Mouse (Mus musculus) yolk sac, embryonic 10.5 days (tissue): ENCODE measurements around the gene Ago4.

Experiments
- DNase-seq: peaks from one replicate; pipeline ENCODE4 v3.0.0-alpha.2; 2017; ENCODE audit warnings: low spot score

Ago4 gene

DNA sequence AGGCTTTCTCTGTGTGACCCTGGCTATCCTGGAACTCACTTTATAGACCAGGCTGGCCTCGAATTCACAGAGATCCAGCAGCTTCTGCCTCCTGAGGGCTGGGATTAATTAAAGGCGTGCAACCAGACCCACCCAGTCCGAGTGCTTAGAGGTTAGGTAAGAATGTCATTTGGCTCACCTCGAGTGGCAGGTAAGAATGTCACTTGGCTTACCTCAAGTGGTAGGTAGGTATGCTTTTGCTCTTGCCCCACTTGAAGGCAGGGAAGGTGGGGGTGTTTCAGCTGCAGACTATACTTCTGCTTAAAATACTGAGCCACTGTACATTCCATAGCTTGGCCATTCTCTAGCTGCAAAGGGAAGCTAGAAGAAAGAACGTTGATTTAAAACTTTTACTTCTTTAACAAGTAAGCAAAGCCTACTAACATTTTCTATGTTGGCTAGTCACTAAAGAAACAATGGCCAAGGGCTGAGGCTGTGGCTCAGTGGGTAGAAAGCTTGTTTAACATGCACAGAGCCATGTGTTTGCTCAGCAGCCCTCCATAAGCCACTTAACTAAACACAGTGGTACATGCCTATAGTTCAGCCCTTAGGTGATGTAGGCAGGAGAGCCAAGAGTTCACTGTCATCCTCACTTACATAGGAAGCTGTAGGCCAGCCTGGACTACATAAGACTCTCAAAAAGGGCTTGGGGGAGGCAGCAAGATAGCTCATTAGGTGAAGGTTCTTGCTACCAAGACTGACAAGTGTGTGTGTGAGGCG lies 20.8 kb downstream of the Ago4 start:
- DNase-seq, result no peak

DNA sequence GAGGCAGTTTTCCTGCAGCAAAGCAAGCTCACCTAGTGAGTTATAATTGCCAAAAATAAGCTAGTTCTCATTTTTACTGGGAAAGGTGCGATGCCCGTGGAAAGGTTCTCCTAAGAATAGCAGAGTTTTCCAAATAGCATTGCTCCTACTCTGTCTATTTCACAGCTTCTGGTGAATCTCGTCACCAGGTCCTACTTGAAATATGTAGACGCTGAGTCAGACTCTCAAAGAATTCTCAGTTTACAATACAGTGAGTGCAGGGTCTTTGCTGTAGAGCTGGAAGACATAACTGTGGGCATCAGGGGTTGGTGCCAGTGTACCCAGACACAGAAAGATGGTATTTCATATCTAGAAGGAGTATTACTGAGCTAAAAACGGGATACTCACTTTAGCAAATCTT lies 22.3 kb downstream of the Ago4 start:
- DNase-seq, result no peak

DNA sequence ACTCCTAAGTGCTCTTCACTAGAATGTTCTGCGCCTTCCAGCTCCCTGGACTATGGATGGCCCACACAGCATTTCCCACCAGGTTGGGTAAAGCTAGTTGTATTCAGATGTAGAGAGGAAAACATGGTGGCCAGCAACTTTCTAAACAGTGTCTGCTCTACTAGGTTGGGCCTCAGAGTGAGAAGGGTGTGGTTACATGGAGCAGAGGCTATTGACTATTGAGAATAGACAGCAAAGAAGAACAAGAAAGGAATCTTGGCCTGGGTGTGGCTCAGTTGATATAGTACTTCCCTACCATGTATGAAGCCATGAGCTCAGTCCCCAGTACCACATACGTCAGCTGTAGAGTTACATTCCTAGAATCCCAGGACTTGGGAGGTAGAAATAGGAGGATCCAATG lies 24.2 kb downstream of the Ago4 start:
- no peak for DNase-seq

GRCm38 (mm10) chr4:126508110-126508899 lies 25.0 kb downstream of the Ago4 start:
- DNase-seq, result no peak

DNA sequence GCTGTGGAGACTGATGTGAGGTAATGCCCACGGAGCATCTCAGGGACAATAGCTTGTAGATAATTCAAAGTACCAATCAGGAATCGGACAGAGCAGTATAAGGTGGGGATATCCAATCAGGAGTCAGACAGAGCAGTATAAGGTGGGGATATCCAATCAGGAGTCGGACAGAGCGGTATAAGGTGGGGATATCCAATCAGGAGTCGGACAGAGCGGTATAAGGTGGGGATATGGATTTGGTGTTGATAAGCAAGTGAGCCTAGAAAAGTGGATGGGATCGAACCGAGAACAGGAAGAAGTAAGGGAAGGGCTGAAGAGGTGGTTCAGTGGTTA lies 30.3 kb downstream of the Ago4 start:
- DNase-seq, result no peak

GRCm38 (mm10) chr4:126502141-126502976 lies 30.9 kb downstream of the Ago4 start:
- DNase-seq, result no peak

DNA sequence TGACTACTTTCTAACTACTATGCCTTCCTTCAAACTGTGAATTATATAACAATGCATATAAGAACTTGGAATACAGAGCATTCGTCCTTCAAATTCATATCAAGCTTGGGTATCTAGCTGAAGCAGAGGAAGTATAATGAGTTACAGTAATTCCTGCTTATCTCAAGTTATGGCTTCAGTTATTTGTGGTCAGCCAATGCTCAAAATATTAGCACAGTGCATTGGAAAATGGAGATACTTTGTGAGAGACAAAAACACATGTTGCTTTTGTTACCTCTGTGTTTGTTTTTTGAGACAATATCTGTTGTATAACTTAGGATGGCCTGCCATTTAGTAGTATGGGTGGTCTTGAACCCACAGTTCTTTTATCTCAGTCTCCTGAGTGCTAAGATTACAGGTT lies 34.7 kb downstream of the Ago4 start:
- DNase-seq, result no peak

DNA sequence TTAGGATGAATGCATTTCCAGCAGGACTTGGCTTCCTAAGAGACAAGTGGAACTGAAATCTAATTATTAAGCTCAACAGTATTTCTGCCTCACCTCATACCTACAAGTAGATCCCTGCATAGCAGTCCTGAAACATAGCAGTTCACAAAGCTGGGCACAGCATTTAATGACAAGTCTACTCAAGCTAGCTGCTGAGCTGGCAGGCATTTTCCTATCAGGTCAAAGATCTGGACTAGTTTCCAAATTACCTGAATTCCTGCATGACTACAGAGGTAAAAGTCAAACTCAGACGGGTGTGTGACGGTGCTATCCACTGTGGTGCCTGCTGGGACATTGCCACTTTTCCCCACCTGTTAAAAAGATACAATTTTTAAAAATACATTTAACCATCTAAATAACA lies 36.3 kb downstream of the Ago4 start:
- no peak for DNase-seq

DNA sequence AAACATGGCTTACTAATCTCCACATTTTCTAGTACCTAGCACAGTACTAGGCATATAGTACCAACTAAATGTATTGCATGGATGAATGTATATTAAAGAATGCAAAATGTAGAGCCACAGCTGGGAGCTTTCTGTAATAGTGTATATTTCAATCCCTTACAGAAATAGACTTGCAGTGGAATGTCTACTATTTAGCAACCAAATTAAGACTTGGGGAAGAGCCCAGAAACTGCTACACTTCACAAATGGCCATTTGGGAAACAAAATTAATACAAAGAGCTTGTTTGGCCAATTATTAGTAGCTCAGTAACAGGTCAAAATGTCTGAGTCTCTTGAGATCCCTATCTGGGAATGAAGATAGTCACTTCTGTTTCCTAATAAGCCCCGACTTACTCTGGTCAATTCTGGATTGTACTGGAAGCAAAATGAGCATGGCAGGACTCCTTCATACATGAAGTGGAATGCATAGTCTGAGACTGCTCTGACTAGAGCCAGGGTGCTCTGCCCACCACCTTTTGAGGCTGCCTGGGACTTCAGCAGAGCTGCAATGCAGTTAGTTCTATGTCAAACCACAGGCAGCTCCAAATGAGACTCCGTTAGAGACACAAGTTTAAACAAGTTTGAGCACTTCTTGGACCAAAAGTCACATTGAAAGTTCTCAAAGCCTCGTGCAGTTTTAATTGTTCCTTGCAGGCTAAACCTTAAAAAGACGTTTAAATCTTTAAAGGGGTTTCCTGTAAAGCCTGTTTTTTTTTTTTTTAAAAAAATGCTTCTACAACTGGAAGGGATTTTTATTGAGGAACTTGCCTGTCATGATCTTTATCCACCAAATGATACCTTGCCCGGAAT lies 37.1 kb downstream of the Ago4 start:
- no peak for DNase-seq

- no peak for DNase-seq
Measured at GRCm38 (mm10) chr4:126495453-126495852, 37.8 kb downstream of the Ago4 start.

GRCm38 (mm10) chr4:126493416-126493815 lies 39.9 kb downstream of the Ago4 start:
- DNase-seq, result no peak

- no peak for DNase-seq
Measured at GRCm38 (mm10) chr4:126491977-126492376, 41.3 kb downstream of the Ago4 start.

DNA sequence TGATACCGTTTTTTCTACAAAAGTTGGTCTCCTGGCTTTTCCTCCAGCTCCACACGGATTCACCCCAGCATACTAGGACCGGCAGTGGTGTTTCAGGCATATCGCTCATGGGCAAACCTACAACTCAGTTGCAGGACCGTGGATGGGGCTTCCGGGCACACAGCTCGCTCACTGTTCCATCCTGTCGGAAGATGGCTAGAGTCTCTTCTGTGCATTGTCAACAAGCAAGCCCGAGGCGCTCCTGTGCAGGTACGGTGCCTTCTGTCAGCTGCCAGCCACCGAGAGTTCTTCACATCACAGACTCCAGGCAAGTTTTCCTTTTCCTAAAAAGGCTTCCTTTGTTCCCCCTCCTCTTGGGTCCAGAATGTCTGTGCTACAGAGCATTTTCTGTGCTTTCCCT lies 42.5 kb downstream of the Ago4 start:
- no peak for DNase-seq

- no peak for DNase-seq
Measured at GRCm38 (mm10) chr4:126489811-126490210, 43.5 kb downstream of the Ago4 start.

GRCm38 (mm10) chr4:126486217-126486616 lies 47.1 kb downstream of the Ago4 start:
- no peak for DNase-seq

- no peak for DNase-seq
Measured at GRCm38 (mm10) chr4:126485065-126485464, 48.2 kb downstream of the Ago4 start.

GRCm38 (mm10) chr4:126483874-126484273 lies 49.4 kb downstream of the Ago4 start:
- no peak for DNase-seq

GRCm38 (mm10) chr4:126482951-126483350 lies 50.3 kb downstream of the Ago4 start:
- DNase-seq, result no peak

- no peak for DNase-seq
Measured at GRCm38 (mm10) chr4:126481461-126481860, 51.8 kb downstream of the Ago4 start.

DNA sequence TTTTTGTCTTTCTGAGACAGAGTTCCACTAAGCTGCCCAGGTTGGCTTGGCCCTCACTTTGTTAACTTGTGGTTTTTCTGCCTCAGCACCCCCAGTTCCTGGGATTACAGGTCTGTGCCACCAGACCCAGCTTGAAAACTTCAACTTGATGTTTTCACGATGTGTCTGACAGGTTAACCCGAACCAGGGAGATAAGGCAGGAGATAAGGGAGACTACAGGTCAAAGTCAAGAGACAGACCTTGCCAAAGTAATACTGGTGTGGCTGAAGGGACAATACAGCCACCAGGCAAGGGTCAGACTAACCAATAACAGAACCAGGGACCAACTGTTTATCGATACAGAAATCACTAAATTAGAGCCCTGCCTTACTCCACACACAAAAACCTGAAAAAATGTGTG lies 53.0 kb downstream of the Ago4 start:
- no peak for DNase-seq

DNA sequence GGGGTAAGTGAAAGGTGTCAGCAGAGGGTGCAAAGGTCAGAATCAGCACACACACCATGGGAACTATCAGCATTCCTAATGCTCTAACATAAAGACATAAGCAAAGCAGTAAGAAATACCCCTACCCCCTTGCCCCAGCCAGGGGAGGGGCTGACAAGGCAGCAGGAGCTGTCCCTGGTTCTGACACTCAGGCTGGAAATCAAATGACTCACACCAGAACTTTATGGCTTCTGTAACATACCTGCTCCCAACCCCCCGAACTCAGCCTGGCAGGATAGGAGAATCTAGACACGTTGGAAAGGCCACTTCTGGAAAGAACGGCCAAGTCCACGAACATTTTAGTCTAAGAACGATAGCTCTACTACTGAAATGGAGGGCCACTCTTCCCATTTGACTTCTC lies 60.2 kb downstream of the Ago4 start:
- DNase-seq, result peak; percentile 22

DNA sequence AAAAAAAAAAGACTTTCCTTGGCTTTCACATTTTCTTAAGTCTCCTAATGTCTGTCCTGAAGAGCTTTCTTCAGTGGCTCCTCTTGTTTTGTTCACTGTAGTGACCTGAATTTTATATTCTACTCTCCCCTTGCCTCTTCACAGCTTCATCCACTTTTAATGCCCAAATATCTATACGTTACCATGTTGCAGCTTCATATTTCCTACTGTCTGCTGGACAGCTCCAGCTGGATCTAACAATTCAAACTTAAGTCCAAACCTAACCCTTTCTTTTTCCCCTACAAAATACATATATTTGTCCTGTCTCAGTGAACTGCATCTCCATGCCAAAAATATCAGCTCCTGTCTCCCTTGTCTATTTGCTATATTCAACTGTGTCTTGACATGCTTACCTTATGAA lies 63.9 kb downstream of the Ago4 start:
- DNase-seq, result no peak
